Mouse (Mus musculus) embryo, embryonic 11 days (tissue): Measurements from ENCODE around the gene Syn3.

Source experiments
- DNase-seq: peaks from one replicate; pipeline ENCODE4 v3.0.0-alpha.2; 2015

Syn3 gene

GRCm38 (mm10) chr10:86336506-86336905, 162.2 kb downstream of the Syn3 start:
- DNase-seq = no peak

GRCm38 (mm10) chr10:86334581-86334980, 164.1 kb downstream of the Syn3 start:
- DNase-seq = peak; percentile 35

- no peak for DNase-seq
Observed at GRCm38 (mm10) chr10:86332942-86333341, 165.8 kb downstream of the Syn3 start.

GRCm38 (mm10) chr10:86331681-86332281, 166.9 kb downstream of the Syn3 start:
- DNase-seq = no peak

- DNase-seq = no peak
Observed at GRCm38 (mm10) chr10:86330993-86331680, 167.6 kb downstream of the Syn3 start.

GRCm38 (mm10) chr10:86329241-86329882, 169.3 kb downstream of the Syn3 start:
- no peak for DNase-seq

- DNase-seq = no peak
Observed at GRCm38 (mm10) chr10:86328691-86329090, 170.0 kb downstream of the Syn3 start.

GRCm38 (mm10) chr10:86328143-86328542, 170.6 kb downstream of the Syn3 start:
- no peak for DNase-seq

GRCm38 (mm10) chr10:86325272-86325671, 173.4 kb downstream of the Syn3 start:
- DNase-seq = no peak

- no peak for DNase-seq
Observed at GRCm38 (mm10) chr10:86323275-86323994, 175.3 kb downstream of the Syn3 start.

GRCm38 (mm10) chr10:86322006-86322405, 176.7 kb downstream of the Syn3 start:
- DNase-seq = peak; percentile 47

- DNase-seq = no peak
Observed at GRCm38 (mm10) chr10:86321194-86321593, 177.5 kb downstream of the Syn3 start.

GRCm38 (mm10) chr10:86320204-86320603, 178.5 kb downstream of the Syn3 start:
- DNase-seq = no peak

- no peak for DNase-seq
Observed at GRCm38 (mm10) chr10:86319526-86319925, 179.2 kb downstream of the Syn3 start.

GRCm38 (mm10) chr10:86318552-86319140, 180.1 kb downstream of the Syn3 start:
- DNase-seq = no peak

GRCm38 (mm10) chr10:86317633-86318032, 181.1 kb downstream of the Syn3 start:
- no peak for DNase-seq

GRCm38 (mm10) chr10:86315513-86315912, 183.2 kb downstream of the Syn3 start:
- no peak for DNase-seq

GRCm38 (mm10) chr10:86313448-86313847, 185.2 kb downstream of the Syn3 start:
- DNase-seq = no peak

- no peak for DNase-seq
Observed at GRCm38 (mm10) chr10:86312976-86313375, 185.7 kb downstream of the Syn3 start.

- DNase-seq = no peak
Observed at GRCm38 (mm10) chr10:86310527-86310926, 188.2 kb downstream of the Syn3 start.

GRCm38 (mm10) chr10:86307235-86307634, 191.5 kb downstream of the Syn3 start:
- DNase-seq = no peak

GRCm38 (mm10) chr10:86304583-86304982, 194.1 kb downstream of the Syn3 start:
- DNase-seq = peak; percentile 34

- DNase-seq = no peak
Observed at GRCm38 (mm10) chr10:86303495-86303876, 195.2 kb downstream of the Syn3 start.
